Mouse (Mus musculus) cerebellum, adult 2 months (tissue): Measurements from ENCODE around the gene Edaradd. TPM values are rescaled to one million over a fixed set of nuclear protein-coding genes. Genes with fewer than 3 reads are reported as not detected.
"Not testable (repeated sequence)": the region's sequence is repeated elsewhere in the genome, so short reads cannot be mapped to it uniquely, and the experiment has no call there.

ENCODE experiments used
- DNase-seq, 2 experiments: peaks; one replicate each; pipeline ENCODE4 v3.0.0; 2021
- H3K27ac ChIP-seq: fragments of 200-500 bp; 2 replicates; pipeline ENCODE4 v1.5.1; 2012; ENCODE audit warnings: low read length, control low read depth, inconsistent platforms; ENCODE audit not compliant: insufficient read depth
- H3K27me3 ChIP-seq: fragments of 200-500 bp; 2 replicates; pipeline ENCODE4 v1.6.1; 2012; ENCODE audit warnings: inconsistent platforms, mild to moderate bottlenecking, low read length, moderate library complexity; ENCODE audit not compliant: control insufficient read depth, insufficient read depth
- H3K4me1 ChIP-seq: fragments of 200-500 bp; 2 replicates; pipeline ENCODE4 v1.6.1; 2011; ENCODE audit warnings: low read length; ENCODE audit not compliant: control insufficient read depth, insufficient read depth
- H3K4me3 ChIP-seq: fragments of 200-500 bp; replicated peaks from 2 replicates; pipeline ENCODE3; 2011; ENCODE audit warnings: mild to moderate bottlenecking, low read depth, low read length, control low read depth; ENCODE audit not compliant: insufficient read depth
- CTCF ChIP-seq: fragments of 200-500 bp; IDR thresholded peaks from 2 replicates; pipeline ENCODE4 v1.5.1; 2011; ENCODE audit warnings: low read depth, mild to moderate bottlenecking, control low read depth, low read length, moderate library complexity, borderline replicate concordance; ENCODE audit not compliant: insufficient read depth
- POLR2A ChIP-seq: fragments of 200-500 bp; IDR thresholded peaks from 2 replicates; pipeline ENCODE4 v1.6.1; 2011; ENCODE audit warnings: low read length, control low read depth, borderline replicate concordance; ENCODE audit not compliant: insufficient read depth
- WGBS: fragments of 180-500 bp; shearing (Covaris S2); methylation state at CpG from one replicate; pipeline ENCODE4 v1.1.7; 2018; 5-methylcytosine and 5-hydroxymethylcytosine counted together
- polyA plus RNA-seq: library from polyadenylated mRNA; depleted of rRNA; stranded (reverse); fragments of >200 nt; gene quantifications from 2 replicates; pipeline ENCODE4 v1.2.3, GENCODE M21; 2012

Edaradd gene
- polyA plus RNA-seq, 1 experiment: not detected

- no peak overlapping the region for H3K4me3 ChIP-seq
- TF ChIP-seq CTCF (no peak), POLR2A (no peak)
- no peak for DNase-seq
- no peak overlapping the region for H3K27ac ChIP-seq
- no peaks in the 10 kb centered on the region for H3K4me1 ChIP-seq
- WGBS: 55% methylated on average over 2 of the region's 2 CpGs
- H3K27me3 ChIP-seq: no peaks in the 10 kb centered on the region
Observed at GRCm38 (mm10) chr13:12485197-12485596, 35.0 kb downstream of the Edaradd start.

GRCm38 (mm10) chr13:12479802-12480201 is 40.4 kb downstream of the Edaradd start:
- no peak for DNase-seq

GRCm38 (mm10) chr13:12478301-12478700 is 41.9 kb downstream of the Edaradd start:
- Histone ChIP-seq H3K4me1 (no peaks in the 10 kb centered on the region), H3K4me3 (no peak overlapping the region), H3K27me3 (no peaks in the 10 kb centered on the region), H3K27ac (no peak overlapping the region)
- 61% methylated on average over 15 of the region's 15 CpGs for WGBS
- TF ChIP-seq POLR2A: no peak
- no peak for TF ChIP-seq CTCF
- DNase-seq: no peak

More at GRCm38 (mm10) chr13:12479802-12480201, 40.4 kb downstream of the Edaradd start:
- Histone ChIP-seq H3K4me3 (no peak overlapping the region), H3K27ac (no peak overlapping the region), H3K27me3 (no peaks in the 10 kb centered on the region), H3K4me1 (no peaks in the 10 kb centered on the region)
- 66% methylated on average over 6 of the region's 6 CpGs for WGBS
- TF ChIP-seq POLR2A: no peak
- TF ChIP-seq CTCF: no peak

- no peak for TF ChIP-seq POLR2A
- no peak for TF ChIP-seq CTCF
- WGBS: 81% methylated on average over 4 of the region's 4 CpGs
- no peak for DNase-seq
- Histone ChIP-seq H3K4me3 (no peak overlapping the region), H3K4me1 (no peaks in the 10 kb centered on the region), H3K27me3 (no peaks in the 10 kb centered on the region), H3K27ac (no peak overlapping the region)
Observed at GRCm38 (mm10) chr13:12476886-12477285, 43.4 kb downstream of the Edaradd start.

GRCm38 (mm10) chr13:12475239-12475638 is 45.0 kb downstream of the Edaradd start:
- Histone ChIP-seq H3K27me3 (no peaks in the 10 kb centered on the region), H3K4me3 (no peak overlapping the region), H3K4me1 (no peaks in the 10 kb centered on the region), H3K27ac (no peak overlapping the region)
- 93% methylated on average over 6 of the region's 6 CpGs for WGBS
- no peak for TF ChIP-seq CTCF
- TF ChIP-seq POLR2A: no peak
- DNase-seq: no peak

- peak; percentile 47 to 65 for DNase-seq
- H3K4me3 ChIP-seq: no peak overlapping the region
- TF ChIP-seq POLR2A: no peak
- TF ChIP-seq CTCF: peak; percentile 68; the same call in 1 of the 2 replicates
- H3K27ac ChIP-seq: no peak overlapping the region
- no peaks in the 10 kb centered on the region for H3K27me3 ChIP-seq
- H3K4me1 ChIP-seq: no peaks in the 10 kb centered on the region
- WGBS: 31% methylated on average over 8 of the region's 8 CpGs
Observed at GRCm38 (mm10) chr13:12473724-12474378, 46.4 kb downstream of the Edaradd start.

GRCm38 (mm10) chr13:12468488-12468887 is 51.8 kb downstream of the Edaradd start:
- no peaks in the 10 kb centered on the region for H3K27me3 ChIP-seq
- DNase-seq: no peak
- H3K4me1 ChIP-seq: no peaks in the 10 kb centered on the region
- H3K27ac ChIP-seq: no peak overlapping the region
- 88% methylated on average over 1 of the region's 1 CpGs for WGBS
- no peak overlapping the region for H3K4me3 ChIP-seq
- TF ChIP-seq POLR2A: no peak

- H3K27me3 ChIP-seq: no peaks in the 10 kb centered on the region
- DNase-seq: no peak
- WGBS: 72% methylated on average over 1 of the region's 1 CpGs
- no peak within 1 kb of the TSS for H3K4me3 ChIP-seq
- H3K27ac ChIP-seq: no peak within 1 kb of the TSS
- H3K4me1 ChIP-seq: no peaks in the 10 kb centered on the region
- no peak for TF ChIP-seq POLR2A
Observed at GRCm38 (mm10) chr13:12464844-12465243, 55.4 kb downstream of the Edaradd start, which contains the start of gene Lgals8. TSS of gene Lgals8 (minus strand) at chr13:12464944.

GRCm38 (mm10) chr13:12464159-12464558 is 56.1 kb downstream of the Edaradd start:
- H3K27me3 ChIP-seq, H3K4me1 ChIP-seq, H3K27ac ChIP-seq, DNase-seq, H3K4me3 ChIP-seq: not testable (repeated sequence)
- 77% methylated on average over 6 of the region's 6 CpGs for WGBS
